Mouse (Mus musculus) forebrain, embryonic 13.5 days (tissue): ENCODE measurements around the gene Gm45837. TPM values are rescaled to one million over a fixed set of nuclear protein-coding genes. Genes with fewer than 3 reads are reported as not detected.

Experiments
- ATAC-seq: fragments of 200-750 bp; cut with Nextera tagmentation; 2 replicates; pipeline ENCODE4 v1.8.0; 2017
- H3K27ac ChIP-seq: fragments of 300-500 bp; sonication (generic); 2 replicates; pipeline ENCODE4 v1.5.1; 2015; ENCODE audit warnings: inconsistent platforms, mild to moderate bottlenecking, moderate library complexity
- H3K27me3 ChIP-seq: fragments of 300-500 bp; sonication (generic); 2 replicates; pipeline ENCODE4 v1.6.1; 2015; ENCODE audit warnings: mild to moderate bottlenecking, inconsistent platforms
- H3K36me3 ChIP-seq: fragments of 300-500 bp; sonication (generic); 2 replicates; pipeline ENCODE4 v1.6.1; 2015; ENCODE audit warnings: mild to moderate bottlenecking, inconsistent platforms; ENCODE audit not compliant: poor library complexity, severe bottlenecking
- H3K4me1 ChIP-seq: fragments of 300-500 bp; sonication (generic); 2 replicates; pipeline ENCODE4 v1.6.1; 2015; ENCODE audit warnings: inconsistent platforms
- H3K4me2 ChIP-seq: fragments of 300-500 bp; sonication (generic); 2 replicates; pipeline ENCODE4 v1.6.1; 2015; ENCODE audit warnings: inconsistent platforms, mild to moderate bottlenecking, moderate library complexity
- H3K4me3 ChIP-seq: fragments of 300-500 bp; sonication (generic); 2 replicates; pipeline ENCODE4 v1.5.1; 2015; ENCODE audit warnings: mild to moderate bottlenecking, inconsistent platforms
- H3K9ac ChIP-seq: fragments of 300-500 bp; sonication (generic); 2 replicates; pipeline ENCODE4 v1.6.1; 2015; ENCODE audit warnings: mild to moderate bottlenecking, inconsistent platforms
- H3K9me3 ChIP-seq: fragments of 300-500 bp; sonication (generic); replicated peaks from 2 replicates; pipeline ENCODE4 v1.6.1; 2016; ENCODE audit warnings: inconsistent platforms
- WGBS: fragments of 180-500 bp; shearing (Covaris S2); methylation state at CpG from one replicate; pipeline ENCODE4 v1.1.7; 2015; 5-methylcytosine and 5-hydroxymethylcytosine counted together
- polyA plus RNA-seq: library from polyadenylated mRNA; unstranded; fragments of >200 nt; fragmentation: Nextera tagmentation; extraction: Ambion mirVana; gene quantifications from 2 replicates; pipeline ENCODE4 v1.2.1, GENCODE M21; 2015

The Gm45837 gene
- polyA plus RNA-seq, 1 experiment from 2014 or later: not detected

GRCm38 (mm10) chr7:101459923-101460607 lies 49.4 kb downstream of the Gm45837 start:
- Histone ChIP-seq H3K4me3 (no peak overlapping the region), H3K4me1 (peaks cover 59% of the 10 kb centered on the region), H3K9ac (no peak overlapping the region), H3K27ac (no peak overlapping the region; the same call in 1 of the 2 replicates), H3K36me3 (no peaks in the 10 kb centered on the region), H3K4me2 (no peak overlapping the region), H3K27me3 (peaks cover 11% of the 10 kb centered on the region; the same call in 1 of the 2 replicates), H3K9me3 (no peaks in the 10 kb centered on the region)
- no peak for ATAC-seq
- WGBS: 61% methylated on average over 10 of the region's 10 CpGs

GRCm38 (mm10) chr7:101460608-101460957 lies 49.9 kb downstream of the Gm45837 start:
- Histone ChIP-seq H3K9me3 (no peaks in the 10 kb centered on the region), H3K27ac (no peak overlapping the region; the same call in none of the 2 replicates), H3K36me3 (no peaks in the 10 kb centered on the region), H3K4me3 (no peak overlapping the region), H3K27me3 (0 out of 2 replicates have a peak, but pooled peaks cover 8% of the 10 kb centered on the region), H3K9ac (no peak overlapping the region), H3K4me1 (peaks cover 65% of the 10 kb centered on the region), H3K4me2 (no peak overlapping the region)
- peak; percentile 58 for ATAC-seq
- WGBS: 38% methylated on average over 10 of the region's 10 CpGs

- Histone ChIP-seq H3K4me3 (no peak overlapping the region), H3K9ac (no peak overlapping the region), H3K9me3 (no peaks in the 10 kb centered on the region), H3K36me3 (no peaks in the 10 kb centered on the region), H3K4me1 (peaks cover 66% of the 10 kb centered on the region), H3K27ac (no peak overlapping the region), H3K4me2 (no peak overlapping the region), H3K27me3 (0 out of 2 replicates have a peak, but pooled peaks cover 8% of the 10 kb centered on the region)
- ATAC-seq: no peak
- 85% methylated on average over 11 of the region's 11 CpGs for WGBS
Observed at GRCm38 (mm10) chr7:101461571-101461970, 50.9 kb downstream of the Gm45837 start.

DNA sequence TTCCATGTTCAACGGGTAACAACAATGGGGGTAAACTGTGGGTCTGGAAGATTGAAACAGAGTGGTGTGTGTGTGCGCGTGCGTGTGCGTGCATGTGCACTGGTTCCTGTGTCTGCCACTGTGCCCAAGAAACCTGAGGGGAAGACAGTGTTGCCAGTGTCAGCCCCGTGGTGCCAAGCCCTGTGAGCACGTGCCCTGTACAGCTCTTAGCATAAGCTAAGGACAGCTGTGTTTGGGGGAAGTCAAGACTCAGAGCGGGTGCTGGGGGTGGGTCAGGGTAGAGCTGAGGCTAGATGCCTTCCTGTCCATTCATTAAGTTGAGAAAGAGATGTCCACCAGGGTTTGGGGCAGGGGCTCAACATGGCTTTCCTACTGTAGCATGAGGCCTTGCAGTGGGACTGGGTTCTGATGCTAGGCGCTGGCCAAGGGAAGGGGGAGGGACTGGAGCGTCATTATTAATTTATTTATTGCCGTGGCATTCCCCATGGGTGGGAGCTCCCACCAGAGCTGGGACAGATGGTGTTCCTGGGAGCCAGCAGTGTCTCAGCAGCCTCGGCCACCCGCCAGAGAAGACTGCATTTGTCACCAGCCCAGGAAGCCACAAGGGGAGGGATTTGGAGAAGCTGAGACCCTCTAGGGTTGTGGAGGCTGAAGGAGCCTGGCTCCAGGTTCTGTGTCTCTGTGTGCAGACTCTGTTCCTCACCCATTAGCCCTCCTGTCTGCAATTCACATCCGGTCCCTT lies 51.8 kb downstream of the Gm45837 start:
- Histone ChIP-seq H3K36me3 (no peaks in the 10 kb centered on the region), H3K9ac (no peak overlapping the region), H3K4me1 (peaks cover 65% of the 10 kb centered on the region), H3K27me3 (0 out of 2 replicates have a peak, but pooled peaks cover 5% of the 10 kb centered on the region), H3K9me3 (no peaks in the 10 kb centered on the region), H3K4me2 (no peak overlapping the region), H3K4me3 (no peak overlapping the region), H3K27ac (peak overlapping the region; percentile 25)
- peak; percentile 39 for ATAC-seq
- WGBS: 87% methylated on average over 14 of the region's 14 CpGs

DNA sequence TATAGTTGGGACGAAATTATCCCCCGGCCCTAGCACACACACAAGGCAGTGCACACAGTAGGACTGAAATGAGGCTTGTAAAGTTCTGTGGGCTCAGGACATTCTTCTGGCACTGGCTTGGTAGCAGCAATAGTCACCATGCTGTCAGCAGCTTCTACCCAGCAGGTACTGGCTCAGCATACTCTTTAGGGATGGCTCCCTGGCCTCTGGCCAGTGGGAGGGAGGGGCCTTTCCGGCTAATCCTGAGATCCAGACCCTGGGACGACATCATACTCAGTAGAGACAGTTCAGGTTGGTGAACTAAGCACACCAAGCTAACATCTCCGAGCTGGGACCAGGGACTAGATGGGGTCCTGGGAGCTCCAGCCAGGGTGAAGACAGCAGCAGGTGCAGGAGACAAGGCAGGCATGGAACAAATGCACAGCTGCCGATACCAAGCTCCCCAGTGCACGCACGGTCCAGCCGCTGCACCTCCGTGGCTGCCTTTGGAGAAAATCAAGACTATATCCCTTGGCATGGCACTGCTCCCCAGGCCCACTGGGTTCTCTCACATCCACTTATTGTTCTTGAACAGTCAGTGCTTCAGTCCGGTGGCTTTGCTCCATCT lies 53.1 kb downstream of the Gm45837 start:
- ATAC-seq: no peak
- WGBS: 66% methylated on average over 11 of the region's 11 CpGs
- no peaks in the 10 kb centered on the region for H3K36me3 ChIP-seq
- no peak overlapping the region for H3K9ac ChIP-seq
- no peak overlapping the region for H3K4me3 ChIP-seq
- H3K4me1 ChIP-seq: peaks cover 60% of the 10 kb centered on the region
- no peak overlapping the region; the same call in 1 of the 2 replicates for H3K27ac ChIP-seq
- H3K4me2 ChIP-seq: no peak overlapping the region
- H3K9me3 ChIP-seq: no peaks in the 10 kb centered on the region
- H3K27me3 ChIP-seq: no peaks in the 10 kb centered on the region

- H3K36me3 ChIP-seq: no peaks in the 10 kb centered on the region
- H3K4me3 ChIP-seq: no peak overlapping the region
- no peak overlapping the region for H3K9ac ChIP-seq
- no peak overlapping the region for H3K4me2 ChIP-seq
- H3K27ac ChIP-seq: no peak overlapping the region
- no peak for ATAC-seq
- H3K9me3 ChIP-seq: no peaks in the 10 kb centered on the region
- WGBS: 83% methylated on average over 4 of the region's 4 CpGs
- H3K4me1 ChIP-seq: peaks cover 59% of the 10 kb centered on the region
- H3K27me3 ChIP-seq: no peaks in the 10 kb centered on the region
Observed at GRCm38 (mm10) chr7:101464927-101465326, 54.2 kb downstream of the Gm45837 start.

DNA sequence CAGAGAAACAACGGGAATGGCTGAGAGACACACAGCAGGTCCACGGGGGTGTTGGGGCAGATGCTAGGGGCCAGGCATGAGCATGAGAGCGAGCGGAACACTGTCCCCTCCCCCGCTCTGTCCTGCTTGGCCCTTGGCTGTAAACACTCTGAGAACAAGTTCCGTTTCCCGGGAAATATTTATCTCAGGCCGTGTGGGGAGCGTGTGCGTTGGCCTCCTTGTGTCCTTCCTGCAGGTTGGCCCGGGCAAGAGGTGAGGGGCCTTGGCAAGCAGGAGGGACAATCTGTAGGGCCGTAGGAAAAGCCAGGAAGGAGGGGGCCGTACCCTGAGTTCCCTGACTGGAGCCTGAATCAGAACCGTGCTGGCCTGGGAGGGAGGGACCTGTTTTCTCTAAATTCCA lies 54.7 kb downstream of the Gm45837 start:
- 70% methylated on average over 14 of the region's 14 CpGs for whole genome bisulfite sequencing
- H3K9me3 ChIP-seq: no peaks in the 10 kb centered on the region
- H3K36me3 ChIP-seq: no peaks in the 10 kb centered on the region
- H3K27ac ChIP-seq: no peak overlapping the region
- peaks cover 54% of the 10 kb centered on the region for H3K4me1 ChIP-seq
- no peak overlapping the region for H3K4me3 ChIP-seq
- no peak overlapping the region for H3K9ac ChIP-seq
- no peak for ATAC-seq
- no peak overlapping the region for H3K4me2 ChIP-seq
- H3K27me3 ChIP-seq: no peaks in the 10 kb centered on the region

DNA sequence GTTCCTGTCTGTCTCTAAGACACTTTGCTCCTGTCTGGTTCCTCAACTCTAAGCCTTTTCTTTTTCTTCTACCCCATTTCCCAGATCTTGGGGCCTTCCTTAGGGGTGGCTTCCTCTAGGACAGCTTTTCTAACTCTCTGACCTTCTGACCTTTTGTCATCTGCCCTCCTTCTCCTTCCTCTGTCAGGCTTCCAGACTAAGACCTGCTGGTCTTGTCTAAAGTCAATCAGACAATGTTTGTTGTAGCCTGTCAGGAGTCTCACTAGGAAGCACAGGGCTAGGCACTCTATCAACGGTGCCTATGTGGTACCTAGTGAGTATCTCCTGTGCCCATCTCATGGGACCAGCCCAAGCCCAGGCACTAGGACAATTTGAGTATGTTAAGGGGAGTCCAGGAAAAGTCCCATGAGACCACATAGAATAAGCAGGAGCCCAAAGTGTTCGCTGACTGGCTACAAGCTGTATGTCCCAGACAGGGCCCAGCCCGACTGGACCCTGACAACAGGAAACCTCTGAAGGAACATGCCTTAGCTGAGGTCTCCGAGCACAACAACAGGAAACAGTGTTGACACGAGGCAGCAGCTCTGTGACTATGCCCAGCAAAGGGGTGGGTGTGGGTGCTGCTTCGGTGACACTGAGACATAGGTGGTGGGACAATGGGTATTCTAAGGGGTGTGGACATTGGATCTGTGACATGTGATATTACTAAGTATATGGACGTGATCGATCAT lies 55.3 kb downstream of the Gm45837 start:
- H3K9me3 ChIP-seq: no peaks in the 10 kb centered on the region
- H3K27ac ChIP-seq: no peak overlapping the region
- peaks cover 48% of the 10 kb centered on the region for H3K4me1 ChIP-seq
- WGBS: 90% methylated on average over 8 of the region's 8 CpGs
- H3K4me3 ChIP-seq: no peak overlapping the region
- ATAC-seq: no peak
- H3K36me3 ChIP-seq: no peaks in the 10 kb centered on the region
- no peaks in the 10 kb centered on the region for H3K27me3 ChIP-seq
- H3K9ac ChIP-seq: no peak overlapping the region
- H3K4me2 ChIP-seq: no peak overlapping the region

GRCm38 (mm10) chr7:101466581-101467081 lies 55.9 kb downstream of the Gm45837 start:
- Histone ChIP-seq H3K27ac (0 out of 2 replicates have a peak overlapping the region, but pooled peaks have one; percentile 21), H3K9me3 (no peaks in the 10 kb centered on the region), H3K36me3 (no peaks in the 10 kb centered on the region), H3K4me1 (peaks cover 43% of the 10 kb centered on the region), H3K27me3 (no peaks in the 10 kb centered on the region), H3K4me2 (no peak overlapping the region), H3K4me3 (no peak overlapping the region), H3K9ac (no peak overlapping the region)
- no peak for ATAC-seq
- WGBS: 82% methylated on average over 6 of the region's 6 CpGs

- H3K9me3 ChIP-seq: no peaks in the 10 kb centered on the region
- WGBS: 98% methylated on average over 2 of the region's 2 CpGs
- H3K4me2 ChIP-seq: no peak overlapping the region
- no peak overlapping the region for H3K4me3 ChIP-seq
- no peak overlapping the region for H3K9ac ChIP-seq
- peaks cover 7% of the 10 kb centered on the region; the same call in 1 of the 2 replicates for H3K4me1 ChIP-seq
- no peak for ATAC-seq
- no peak overlapping the region for H3K27ac ChIP-seq
- no peaks in the 10 kb centered on the region for H3K36me3 ChIP-seq
- no peaks in the 10 kb centered on the region for H3K27me3 ChIP-seq
Observed at GRCm38 (mm10) chr7:101471423-101471822, 60.7 kb downstream of the Gm45837 start.

DNA sequence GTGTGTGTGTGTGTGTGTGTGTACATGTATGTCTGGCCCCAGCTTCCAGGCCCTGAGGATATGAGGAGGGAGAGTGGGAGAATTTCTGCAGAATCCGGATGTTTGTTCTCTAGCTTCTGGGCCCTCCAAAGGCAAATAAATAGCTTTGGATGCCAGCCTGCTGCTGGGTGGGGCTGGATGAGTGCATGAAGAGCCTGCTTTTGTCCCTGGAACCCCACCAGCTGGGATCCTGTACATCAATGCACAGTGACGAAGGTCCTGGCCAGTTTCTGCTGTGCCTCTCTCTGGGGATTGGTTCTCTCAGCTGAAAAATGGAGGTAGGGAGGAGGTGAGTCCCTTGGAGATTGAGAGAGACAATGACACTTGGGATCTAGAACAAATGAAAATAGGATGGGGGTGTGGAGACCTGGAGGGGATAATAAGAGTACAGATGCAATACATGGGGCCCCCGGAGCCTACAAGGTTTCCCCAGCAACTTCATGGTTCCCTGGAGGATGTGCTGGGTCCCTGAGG lies 61.3 kb downstream of the Gm45837 start:
- Histone ChIP-seq H3K9ac (no peak overlapping the region), H3K4me2 (no peak overlapping the region), H3K9me3 (no peaks in the 10 kb centered on the region), H3K27ac (no peak overlapping the region; the same call in 1 of the 2 replicates), H3K36me3 (no peaks in the 10 kb centered on the region), H3K4me1 (peaks cover 3% of the 10 kb centered on the region; the same call in 1 of the 2 replicates), H3K27me3 (no peaks in the 10 kb centered on the region), H3K4me3 (no peak overlapping the region)
- no peak for ATAC-seq
- 71% methylated on average over 3 of the region's 3 CpGs for WGBS
